Mouse (Mus musculus): Measurements from ENCODE around the gene Anxa6.

Anxa6 gene

GRCm38 (mm10) chr11:54988754-54989349 is 44.4 kb downstream of the Anxa6 start:
- no peak for DNase-seq

- DNase-seq, result peak; percentile 20 to 36
These were observed 45.3 kb downstream of the Anxa6 start for GRCm38 (mm10) chr11:54987974-54988373.

- DNase-seq, result no peak
These were observed 48.2 kb downstream of the Anxa6 start for GRCm38 (mm10) chr11:54985086-54985485.

GRCm38 (mm10) chr11:54984581-54984980 is 48.7 kb downstream of the Anxa6 start:
- no peak for DNase-seq

GRCm38 (mm10) chr11:54984085-54984484 is 49.2 kb downstream of the Anxa6 start:
- peak; percentile 62 to 73 for DNase-seq

GRCm38 (mm10) chr11:54982520-54982919 is 50.7 kb downstream of the Anxa6 start:
- no peak for DNase-seq

GRCm38 (mm10) chr11:54981630-54982029 is 51.6 kb downstream of the Anxa6 start:
- no peak for DNase-seq

- DNase-seq, result no peak
These were observed 55.8 kb downstream of the Anxa6 start for GRCm38 (mm10) chr11:54977385-54977937.

- DNase-seq, result no peak
These were observed 56.9 kb downstream of the Anxa6 start for GRCm38 (mm10) chr11:54976351-54976750.

GRCm38 (mm10) chr11:54975756-54976155 is 57.5 kb downstream of the Anxa6 start:
- no peak for DNase-seq

- DNase-seq, result no peak
These were observed 57.9 kb downstream of the Anxa6 start for GRCm38 (mm10) chr11:54975340-54975739.

GRCm38 (mm10) chr11:54974639-54975038 is 58.6 kb downstream of the Anxa6 start:
- no peak for DNase-seq

- peak; percentile 77 to 79 for DNase-seq
These were observed 59.6 kb downstream of the Anxa6 start for GRCm38 (mm10) chr11:54973481-54974212.

- DNase-seq, result no peak
These were observed 60.5 kb downstream of the Anxa6 start for GRCm38 (mm10) chr11:54972789-54973188.

GRCm38 (mm10) chr11:54972049-54972723 is 61.1 kb downstream of the Anxa6 start:
- DNase-seq, result no peak

GRCm38 (mm10) chr11:54971365-54972048 is 61.7 kb downstream of the Anxa6 start:
- DNase-seq, result peak; percentile 32 to 46

GRCm38 (mm10) chr11:54965234-54965633 is 68.0 kb downstream of the Anxa6 start:
- no peak for DNase-seq

GRCm38 (mm10) chr11:54962810-54963209 is 70.4 kb downstream of the Anxa6 start, which contains the start of gene Tnip1:
Gene Tnip1, minus strand, starts transcription at chr11:54962917.
- peak; percentile 38 to 42 for DNase-seq

- no peak for DNase-seq
These were observed 71.3 kb downstream of the Anxa6 start for GRCm38 (mm10) chr11:54961921-54962320.

- DNase-seq, result no peak
These were observed 71.9 kb downstream of the Anxa6 start for GRCm38 (mm10) chr11:54961164-54961850.

- DNase-seq, result no peak
These were observed 73.0 kb downstream of the Anxa6 start for GRCm38 (mm10) chr11:54960251-54960650.

- DNase-seq, result peak; percentile 76 to 81
These were observed 74.6 kb downstream of the Anxa6 start for GRCm38 (mm10) chr11:54958571-54959073.
